Mouse (Mus musculus) limb, embryonic 12.5 days (tissue): ENCODE data around the gene Slc24a4. TPM values are rescaled to one million over a fixed set of nuclear protein-coding genes. Genes with fewer than 3 reads are reported as not detected.
A peak's percentile ranks its signal among the peaks of the same experiment; 100 is the strongest.

ENCODE experiments used
- ATAC-seq: fragments of 200-750 bp; cut with Nextera tagmentation; 2 replicates; pipeline ENCODE4 v1.8.0; 2017; ENCODE audit warnings: low read depth, moderate TSS enrichment; ENCODE audit not compliant: insufficient number of reproducible peaks, insufficient read depth, low FRiP score, low TSS enrichment
- H3K27ac ChIP-seq: fragments of 300-500 bp; sonication (generic); 2 replicates; pipeline ENCODE4 v1.5.1; 2016; ENCODE audit warnings: mild to moderate bottlenecking, moderate library complexity
- H3K27me3 ChIP-seq: fragments of 300-500 bp; sonication (generic); 2 replicates; pipeline ENCODE4 v1.6.1; 2016; ENCODE audit warnings: mild to moderate bottlenecking, moderate library complexity
- H3K36me3 ChIP-seq: fragments of 300-500 bp; sonication (generic); 2 replicates; pipeline ENCODE4 v1.6.1; 2016; ENCODE audit warnings: mild to moderate bottlenecking, moderate library complexity
- H3K4me1 ChIP-seq: fragments of 300-500 bp; sonication (generic); replicated peaks from 2 replicates; pipeline ENCODE4 v1.6.1; 2016
- H3K4me2 ChIP-seq: fragments of 300-500 bp; sonication (generic); 2 replicates; pipeline ENCODE4 v1.6.1; 2016; ENCODE audit warnings: mild to moderate bottlenecking, moderate library complexity
- H3K4me3 ChIP-seq: fragments of 300-500 bp; sonication (generic); replicated peaks from 2 replicates; pipeline ENCODE4 v1.5.1; 2016; ENCODE audit warnings: mild to moderate bottlenecking
- H3K9ac ChIP-seq: fragments of 300-500 bp; sonication (generic); replicated peaks from 2 replicates; pipeline ENCODE4 v1.6.1; 2016; ENCODE audit warnings: mild to moderate bottlenecking, moderate library complexity
- H3K9me3 ChIP-seq: fragments of 300-500 bp; sonication (generic); 2 replicates; pipeline ENCODE4 v1.6.1; 2016; ENCODE audit warnings: mild to moderate bottlenecking, moderate library complexity
- WGBS: fragments of 180-500 bp; shearing (Covaris S2); methylation state at CpG from one replicate; pipeline ENCODE4 v1.1.7; 2016; 5-methylcytosine and 5-hydroxymethylcytosine counted together
- polyA plus RNA-seq: library from polyadenylated mRNA; unstranded; fragments of >200 nt; fragmentation: Nextera tagmentation; extraction: Ambion mirVana; gene quantifications from 2 replicates; pipeline ENCODE4 v1.2.1, GENCODE M21; 2016

The Slc24a4 gene
- polyA plus RNA-seq, 1 experiment from 2014 or later = 0.19 TPM

- Histone ChIP-seq H3K4me2 (no peak overlapping the region), H3K4me1 (peaks cover 19% of the 10 kb centered on the region), H3K27ac (no peak overlapping the region), H3K36me3 (no peaks in the 10 kb centered on the region), H3K9ac (no peak overlapping the region), H3K9me3 (no peaks in the 10 kb centered on the region), H3K4me3 (no peak overlapping the region), H3K27me3 (peaks cover 37% of the 10 kb centered on the region)
- WGBS = 76% methylated on average over 5 of the region's 5 CpGs
- no peak for ATAC-seq
These were observed 157.2 kb downstream of the Slc24a4 start for GRCm38 (mm10) chr12:102285779-102286178.

GRCm38 (mm10) chr12:102286681-102287414 lies 158.3 kb downstream of the Slc24a4 start:
- Histone ChIP-seq H3K4me1 (peaks cover 22% of the 10 kb centered on the region), H3K4me3 (no peak overlapping the region), H3K36me3 (no peaks in the 10 kb centered on the region), H3K27me3 (peaks cover 33% of the 10 kb centered on the region), H3K9ac (no peak overlapping the region), H3K4me2 (no peak overlapping the region), H3K27ac (no peak overlapping the region), H3K9me3 (no peaks in the 10 kb centered on the region)
- WGBS = 73% methylated on average over 10 of the region's 10 CpGs
- ATAC-seq = no peak

- ATAC-seq = no peak
- no peak overlapping the region for H3K4me3 ChIP-seq
- 87% methylated on average over 6 of the region's 6 CpGs for WGBS
These were observed 159.5 kb downstream of the Slc24a4 start for GRCm38 (mm10) chr12:102287904-102288602.

GRCm38 (mm10) chr12:102288846-102289245 lies 160.3 kb downstream of the Slc24a4 start:
- H3K9ac ChIP-seq = no peak overlapping the region
- no peak overlapping the region for H3K27ac ChIP-seq
- 47% methylated on average over 2 of the region's 2 CpGs for WGBS
- H3K4me1 ChIP-seq = peaks cover 24% of the 10 kb centered on the region
- H3K9me3 ChIP-seq = no peaks in the 10 kb centered on the region
- H3K4me2 ChIP-seq = no peak overlapping the region
- ATAC-seq = no peak
- H3K36me3 ChIP-seq = no peaks in the 10 kb centered on the region
- peaks cover 18% of the 10 kb centered on the region for H3K27me3 ChIP-seq
- no peak overlapping the region for H3K4me3 ChIP-seq

More at GRCm38 (mm10) chr12:102287904-102288602, 159.5 kb downstream of the Slc24a4 start:
- no peak overlapping the region for H3K9ac ChIP-seq
- H3K9me3 ChIP-seq = no peaks in the 10 kb centered on the region
- peaks cover 23% of the 10 kb centered on the region for H3K27me3 ChIP-seq
- H3K27ac ChIP-seq = no peak overlapping the region
- no peak overlapping the region for H3K4me2 ChIP-seq
- H3K36me3 ChIP-seq = no peaks in the 10 kb centered on the region
- H3K4me1 ChIP-seq = peaks cover 27% of the 10 kb centered on the region

- Histone ChIP-seq H3K9ac (no peak overlapping the region), H3K4me2 (no peak overlapping the region), H3K27ac (no peak overlapping the region), H3K36me3 (no peaks in the 10 kb centered on the region), H3K4me3 (no peak overlapping the region), H3K27me3 (peaks cover 13% of the 10 kb centered on the region), H3K4me1 (0 out of 2 replicates have a peak, but pooled peaks cover 19% of the 10 kb centered on the region), H3K9me3 (no peaks in the 10 kb centered on the region)
- ATAC-seq = no peak
- 92% methylated on average over 1 of the region's 1 CpGs for WGBS
These were observed 161.0 kb downstream of the Slc24a4 start for GRCm38 (mm10) chr12:102289568-102289967.

- no peaks in the 10 kb centered on the region for H3K36me3 ChIP-seq
- H3K4me3 ChIP-seq = no peak overlapping the region
- H3K27me3 ChIP-seq = peaks cover 6% of the 10 kb centered on the region
- 0 out of 2 replicates have a peak, but pooled peaks cover 19% of the 10 kb centered on the region for H3K4me1 ChIP-seq
- WGBS = 89% methylated on average over 2 of the region's 2 CpGs
- ATAC-seq = no peak
- H3K27ac ChIP-seq = no peak overlapping the region
- no peaks in the 10 kb centered on the region for H3K9me3 ChIP-seq
- H3K4me2 ChIP-seq = no peak overlapping the region
- no peak overlapping the region for H3K9ac ChIP-seq
These were observed 162.1 kb downstream of the Slc24a4 start for GRCm38 (mm10) chr12:102290662-102291061.

GRCm38 (mm10) chr12:102291686-102292085 lies 163.2 kb downstream of the Slc24a4 start:
- ATAC-seq = no peak
- no peaks in the 10 kb centered on the region for H3K36me3 ChIP-seq
- no peak overlapping the region for H3K9ac ChIP-seq
- H3K4me2 ChIP-seq = no peak overlapping the region
- H3K27me3 ChIP-seq = no peaks in the 10 kb centered on the region; the same call in 1 of the 2 replicates
- no peak overlapping the region for H3K4me3 ChIP-seq
- no peaks in the 10 kb centered on the region for H3K9me3 ChIP-seq
- H3K27ac ChIP-seq = peak overlapping the region; percentile 31; the same call in 1 of the 2 replicates
- 0 out of 2 replicates have a peak, but pooled peaks cover 14% of the 10 kb centered on the region for H3K4me1 ChIP-seq
- WGBS = 32% methylated on average over 6 of the region's 6 CpGs

GRCm38 (mm10) chr12:102292501-102293215 lies 164.1 kb downstream of the Slc24a4 start:
- no peaks in the 10 kb centered on the region; the same call in 1 of the 2 replicates for H3K27me3 ChIP-seq
- 0 out of 2 replicates have a peak, but pooled peaks cover 13% of the 10 kb centered on the region for H3K4me1 ChIP-seq
- H3K36me3 ChIP-seq = no peaks in the 10 kb centered on the region
- WGBS = 86% methylated on average over 7 of the region's 7 CpGs
- H3K9ac ChIP-seq = no peak overlapping the region
- ATAC-seq = no peak
- H3K4me2 ChIP-seq = no peak overlapping the region
- H3K4me3 ChIP-seq = no peak overlapping the region
- no peak overlapping the region for H3K27ac ChIP-seq
- H3K9me3 ChIP-seq = no peaks in the 10 kb centered on the region

- Histone ChIP-seq H3K9ac (no peak overlapping the region), H3K9me3 (no peaks in the 10 kb centered on the region), H3K4me1 (0 out of 2 replicates have a peak, but pooled peaks cover 13% of the 10 kb centered on the region), H3K27me3 (no peaks in the 10 kb centered on the region; the same call in 1 of the 2 replicates), H3K27ac (no peak overlapping the region), H3K4me2 (no peak overlapping the region), H3K4me3 (no peak overlapping the region), H3K36me3 (no peaks in the 10 kb centered on the region)
- no peak for ATAC-seq
- WGBS = 68% methylated on average over 5 of the region's 5 CpGs
These were observed 166.1 kb downstream of the Slc24a4 start for GRCm38 (mm10) chr12:102294634-102295033.

GRCm38 (mm10) chr12:102295230-102295629 lies 166.7 kb downstream of the Slc24a4 start:
- H3K4me1 ChIP-seq = 0 out of 2 replicates have a peak, but pooled peaks cover 13% of the 10 kb centered on the region
- H3K9me3 ChIP-seq = no peaks in the 10 kb centered on the region
- 74% methylated on average over 7 of the region's 7 CpGs for WGBS
- no peak overlapping the region for H3K4me2 ChIP-seq
- H3K36me3 ChIP-seq = no peaks in the 10 kb centered on the region
- no peak overlapping the region for H3K4me3 ChIP-seq
- no peak overlapping the region for H3K27ac ChIP-seq
- no peak for ATAC-seq
- H3K9ac ChIP-seq = no peak overlapping the region
- no peaks in the 10 kb centered on the region; the same call in 1 of the 2 replicates for H3K27me3 ChIP-seq

GRCm38 (mm10) chr12:102295662-102296061 lies 167.1 kb downstream of the Slc24a4 start:
- H3K27ac ChIP-seq = no peak overlapping the region

More at GRCm38 (mm10) chr12:102295662-102296061, 167.1 kb downstream of the Slc24a4 start:
- Histone ChIP-seq H3K4me3 (no peak overlapping the region), H3K9me3 (no peaks in the 10 kb centered on the region), H3K9ac (no peak overlapping the region), H3K36me3 (no peaks in the 10 kb centered on the region), H3K4me2 (no peak overlapping the region), H3K27me3 (no peaks in the 10 kb centered on the region), H3K4me1 (0 out of 2 replicates have a peak, but pooled peaks cover 13% of the 10 kb centered on the region)
- 81% methylated on average over 8 of the region's 8 CpGs for WGBS
- no peak for ATAC-seq
